Mouse (Mus musculus) frontal cortex, postnatal 25 days (tissue): ENCODE results near the gene Upk1b.
"Not testable (repeated sequence)": the region's sequence is repeated elsewhere in the genome, so short reads cannot be mapped to it uniquely, and the experiment has no call there.

ENCODE experiments used
- DNase-seq, 2 experiments: peaks; one replicate each; pipeline ENCODE4 v3.0.0; 2022; ENCODE audit warnings: low spot score in 2 of 2

The Upk1b gene

GRCm38 (mm10) chr16:38800091-38800490 is at the start of gene Upk1b:
Gene Upk1b (minus strand): TSS chr16:38800328.
- no peak for DNase-seq

- DNase-seq: no peak
These were observed 28.5 kb upstream of the Upk1b start, which contains the start of gene 4930435E12Rik for GRCm38 (mm10) chr16:38828649-38829048. Gene 4930435E12Rik (minus strand): TSS chr16:38828749.

DNA sequence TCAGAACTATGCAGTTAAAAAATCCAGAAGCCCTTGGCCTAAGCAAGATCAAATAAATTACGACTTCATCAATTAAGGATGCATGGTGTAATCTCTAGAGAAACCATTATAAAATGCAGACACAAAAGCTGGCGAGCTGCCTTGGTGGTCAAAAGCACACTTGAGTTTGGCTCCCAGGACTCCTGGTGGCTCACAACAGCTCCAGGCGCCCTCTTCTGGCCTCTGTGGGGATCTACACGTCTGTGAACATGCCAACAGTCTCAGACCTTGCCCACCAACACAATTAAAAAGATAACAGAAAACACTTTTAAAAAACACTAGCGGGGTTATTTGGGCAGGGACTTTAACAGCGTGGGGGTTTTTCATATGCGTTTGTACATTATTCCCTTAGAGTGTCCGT is 12.4 kb upstream of the Upk1b start:
- peak; percentile 23 to 46 for DNase-seq

- DNase-seq: no peak
These were observed 10.1 kb upstream of the Upk1b start for GRCm38 (mm10) chr16:38810196-38810595.

DNA sequence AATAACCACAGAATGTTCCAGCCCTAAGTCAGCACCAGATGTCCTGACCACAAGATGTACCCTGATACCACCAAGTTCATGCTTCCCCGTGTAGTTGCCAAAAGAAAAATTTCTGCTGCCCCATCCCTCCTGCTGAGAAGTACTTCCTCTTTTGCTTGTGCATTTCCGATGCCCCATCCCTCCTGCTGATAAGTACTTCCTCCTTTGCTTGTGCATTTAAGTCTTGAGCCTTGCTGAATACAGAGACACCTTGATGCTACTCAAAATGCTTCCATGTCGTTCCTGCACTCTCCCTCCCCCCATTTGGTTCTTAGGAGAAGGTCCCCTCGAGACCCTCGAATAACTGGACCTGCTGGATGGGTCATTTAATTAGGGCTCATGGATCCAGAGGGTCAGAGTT is 7.7 kb upstream of the Upk1b start:
- DNase-seq: not testable (repeated sequence)

DNA sequence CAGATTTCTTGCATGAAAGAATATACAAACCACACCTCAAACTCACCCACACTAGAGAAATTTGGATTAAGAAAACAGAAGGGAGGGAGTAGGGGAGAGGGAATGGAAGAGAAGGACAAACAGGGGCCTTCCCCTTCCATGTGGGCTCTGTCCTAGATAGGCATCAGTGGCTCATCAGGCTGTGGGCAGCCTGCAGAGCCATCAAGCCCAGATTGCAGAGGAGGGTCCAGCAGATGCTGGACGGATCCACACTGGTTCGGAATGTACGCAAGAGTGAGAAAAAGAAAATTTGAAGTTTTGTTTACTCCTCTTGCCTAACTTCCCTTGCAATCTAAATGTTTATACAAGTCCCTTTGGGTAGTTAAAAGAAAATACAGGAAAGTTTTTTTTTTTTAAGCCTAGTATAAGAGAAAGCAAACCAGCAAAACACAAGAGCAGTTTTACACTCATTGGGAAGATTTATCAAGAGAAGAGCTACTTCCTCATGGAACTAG is 1.1 kb downstream of the Upk1b start:
- no peak for DNase-seq

- no peak for DNase-seq
These were observed 7.0 kb downstream of the Upk1b start for GRCm38 (mm10) chr16:38793120-38793519.

DNA sequence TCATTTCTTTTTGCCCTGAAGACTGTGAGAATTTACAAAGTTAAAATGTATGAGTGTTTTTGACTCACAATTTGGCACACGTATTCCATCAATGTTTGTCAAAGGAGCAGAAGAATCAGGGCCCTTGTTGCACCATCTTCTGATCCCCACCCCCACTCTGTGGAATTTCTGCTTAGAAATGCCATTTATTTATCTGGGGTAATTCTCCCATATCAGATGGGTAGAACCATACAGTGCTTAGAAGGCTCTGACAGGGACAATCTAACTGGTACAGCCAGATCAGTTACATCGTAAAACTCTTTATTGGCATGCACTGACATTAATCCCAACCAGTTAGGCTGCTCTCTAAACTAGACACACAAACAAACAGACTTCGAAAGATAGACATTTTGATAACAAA is 10.2 kb downstream of the Upk1b start:
- DNase-seq: no peak

DNA sequence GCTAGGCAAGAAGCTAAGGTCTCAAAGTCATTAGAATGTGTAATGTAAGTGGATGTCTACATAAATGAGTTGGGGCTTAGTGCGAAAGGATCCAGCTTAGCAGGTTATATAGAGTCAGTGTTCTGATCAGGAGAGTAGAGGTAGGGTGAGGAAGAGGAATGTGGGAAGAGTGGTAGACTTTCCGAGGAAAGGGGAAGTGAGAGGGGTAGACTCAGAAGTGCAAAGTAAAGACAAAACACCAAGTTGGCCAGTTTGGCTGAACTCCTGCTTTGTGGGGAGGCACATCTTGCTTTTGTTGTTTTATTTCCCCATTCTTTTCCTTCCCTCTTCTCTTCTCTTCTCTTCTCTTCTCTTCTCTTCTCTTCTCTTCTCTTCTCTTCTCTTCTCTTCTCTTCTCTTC is 11.1 kb downstream of the Upk1b start:
- no peak for DNase-seq

GRCm38 (mm10) chr16:38785301-38785700 is 14.8 kb downstream of the Upk1b start:
- no peak for DNase-seq

DNA sequence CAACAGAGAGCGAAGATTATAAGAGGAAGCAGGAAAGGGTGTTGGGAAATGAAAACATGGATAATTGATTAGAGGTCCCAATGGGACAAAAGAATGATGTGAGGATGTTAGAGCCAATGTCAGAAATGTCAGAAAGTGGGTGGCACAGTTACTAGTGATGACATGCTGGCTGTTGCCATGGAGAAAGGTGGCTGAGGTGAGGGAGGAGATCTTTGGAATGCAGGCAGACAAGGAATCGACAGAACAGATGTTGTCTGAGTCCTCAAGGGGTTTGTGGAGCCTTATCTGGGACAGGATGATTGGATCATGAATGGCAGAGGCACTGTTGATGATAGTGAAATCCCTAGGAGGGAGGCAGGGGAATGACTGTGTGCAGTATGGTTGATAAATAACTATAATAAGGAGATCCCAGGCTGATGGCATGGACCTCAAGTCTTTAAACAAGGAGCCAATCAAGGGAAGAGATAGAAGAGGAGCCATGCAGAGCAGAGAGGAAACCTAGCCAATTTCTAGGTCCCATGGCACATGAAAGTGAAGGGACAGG is 17.5 kb downstream of the Upk1b start:
- DNase-seq: no peak

GRCm38 (mm10) chr16:38781946-38782345 is 18.2 kb downstream of the Upk1b start:
- no peak for DNase-seq

- no peak for DNase-seq
These were observed 19.1 kb downstream of the Upk1b start for GRCm38 (mm10) chr16:38780960-38781572.

DNA sequence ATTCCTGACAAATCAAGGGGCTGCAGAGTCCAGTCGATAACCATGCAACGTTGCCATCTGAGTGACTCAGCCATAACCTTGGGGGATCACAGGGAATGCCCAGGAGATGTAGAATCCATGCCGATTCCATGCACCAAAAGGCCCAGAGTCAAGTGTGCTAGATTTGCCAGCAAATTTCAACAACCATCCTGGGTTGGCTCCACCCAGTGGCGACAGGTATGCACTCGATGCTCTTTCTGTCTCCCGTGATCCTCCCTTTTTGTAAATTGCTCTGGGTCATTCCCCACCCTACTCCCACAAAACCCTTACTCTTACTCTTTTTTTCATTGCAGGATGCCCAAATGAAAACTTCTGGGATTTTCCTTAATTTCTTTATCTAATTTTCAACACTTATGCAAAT is 23.8 kb downstream of the Upk1b start:
- no peak for DNase-seq

- DNase-seq: no peak
These were observed 25.0 kb downstream of the Upk1b start for GRCm38 (mm10) chr16:38774964-38775746.

DNA sequence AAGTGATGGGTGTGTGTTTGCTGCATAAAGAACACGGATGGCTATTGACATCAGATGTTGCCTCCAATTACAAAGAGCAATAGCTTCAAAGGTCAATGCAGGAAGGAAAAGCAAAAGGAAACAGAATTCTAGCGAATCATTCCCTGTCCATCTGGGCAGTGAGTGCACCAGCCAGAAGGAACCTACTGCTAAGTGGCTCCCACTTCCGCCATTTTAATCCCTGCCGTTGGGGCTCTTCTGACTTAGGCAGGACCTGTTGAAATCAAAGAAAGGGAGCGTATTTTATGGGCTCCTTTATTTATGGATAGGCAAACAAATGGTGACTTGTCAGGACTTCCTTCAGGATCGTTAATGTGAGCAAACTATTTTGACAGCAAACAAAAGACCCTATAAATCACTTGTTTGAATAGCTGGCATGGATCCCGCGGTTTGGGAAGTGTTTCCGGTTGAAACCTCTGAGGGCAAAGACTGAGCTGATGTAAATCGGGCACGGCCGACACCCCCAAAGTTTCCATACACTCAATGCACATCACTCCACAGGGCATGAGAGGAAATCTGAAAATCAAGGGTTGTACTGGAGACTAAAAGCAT is 27.1 kb downstream of the Upk1b start:
- no peak for DNase-seq

- no peak for DNase-seq
These were observed 29.0 kb downstream of the Upk1b start for GRCm38 (mm10) chr16:38771145-38771544.

GRCm38 (mm10) chr16:38769529-38769928 is 30.6 kb downstream of the Upk1b start:
- DNase-seq: no peak

DNA sequence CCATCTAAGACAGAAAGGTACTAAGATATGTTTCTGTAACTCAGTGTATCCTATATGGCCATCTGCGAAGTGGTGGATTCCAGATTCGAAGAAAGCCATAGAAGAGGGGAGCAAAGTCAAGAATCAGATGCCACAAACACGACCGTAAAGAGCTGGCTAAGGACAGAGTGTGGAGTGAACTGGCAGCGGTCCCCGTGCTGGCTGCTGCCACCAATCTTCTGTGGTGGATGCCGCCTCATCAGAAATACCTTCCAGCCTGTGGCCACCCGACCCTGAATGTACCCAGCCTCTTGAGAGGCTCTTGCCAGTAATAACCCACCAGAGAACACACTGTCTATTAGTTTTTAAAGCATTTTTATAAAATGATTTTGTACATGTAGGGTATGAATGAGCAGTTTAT is 31.7 kb downstream of the Upk1b start:
- no peak for DNase-seq

DNA sequence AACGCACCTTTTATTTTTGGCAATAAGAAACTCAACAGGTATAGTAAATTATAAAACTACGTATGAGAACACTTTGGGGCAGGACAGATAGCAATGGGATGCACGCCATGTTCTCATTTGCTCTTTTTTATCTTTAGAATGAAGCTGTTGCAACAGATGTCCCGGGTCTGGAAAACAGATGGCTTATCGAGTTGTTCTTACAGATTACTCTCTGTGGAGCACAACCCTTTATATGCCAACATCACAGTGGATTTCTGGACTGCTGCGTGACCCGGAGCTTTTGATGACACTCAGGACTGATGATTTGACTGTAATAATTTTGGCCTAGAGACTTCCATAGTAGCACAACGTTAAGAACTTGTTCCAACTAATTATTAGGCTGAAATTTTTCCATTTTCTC is 32.4 kb downstream of the Upk1b start:
- no peak for DNase-seq

DNA sequence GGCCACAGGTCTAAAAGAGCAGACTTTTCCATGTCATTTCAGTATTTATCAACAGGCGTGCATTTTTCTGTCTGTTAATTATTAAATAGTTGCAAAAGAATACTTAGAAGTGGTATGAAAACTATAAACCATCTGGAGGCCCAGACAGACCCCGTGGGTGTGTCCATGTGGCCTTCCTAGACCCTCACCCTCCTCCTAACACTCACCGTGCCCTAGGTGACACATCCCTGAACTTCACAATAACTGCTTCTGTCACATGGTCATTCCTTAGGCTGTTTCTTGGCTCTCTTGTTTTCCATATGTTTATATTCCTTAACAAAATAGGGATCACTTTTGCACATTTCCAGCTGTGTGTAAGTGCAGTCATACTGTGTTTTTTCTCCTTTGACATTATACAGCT is 33.5 kb downstream of the Upk1b start:
- DNase-seq: no peak

GRCm38 (mm10) chr16:38763508-38763907 is 36.6 kb downstream of the Upk1b start:
- no peak for DNase-seq

DNA sequence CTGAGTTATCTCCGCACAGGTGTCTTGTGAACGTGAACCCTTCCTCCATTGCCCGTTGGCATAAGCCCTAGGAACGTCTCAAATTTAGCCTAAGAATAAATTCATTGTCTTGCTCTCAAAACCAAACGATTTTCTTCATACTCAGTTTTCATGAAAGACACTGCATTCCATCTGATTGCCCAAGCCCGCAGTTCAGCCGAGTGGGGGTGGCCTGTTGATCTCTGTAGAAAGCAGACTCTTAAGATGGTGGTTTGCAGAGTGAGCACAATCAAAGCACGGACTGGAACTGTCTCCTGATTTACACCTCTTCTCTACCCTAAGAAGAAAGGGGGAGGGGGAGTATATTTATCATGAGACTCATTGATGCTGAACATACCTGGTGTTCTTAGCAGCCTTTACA is 37.7 kb downstream of the Upk1b start:
- DNase-seq: no peak
